Mouse (Mus musculus): ENCODE data around the gene Trmt11. TPM values are rescaled to one million over a fixed set of nuclear protein-coding genes. Genes with fewer than 3 reads are reported as not detected.

Gene Trmt11
- polyA plus RNA-seq, 2 experiments, result 9.9 to 24.8 TPM

GRCm38 (mm10) chr10:30566364-30566763, 34.2 kb downstream of the Trmt11 start:
- no peak for DNase-seq (ENCODE audit: low spot score)
- no peak overlapping the region for H3K27ac ChIP-seq (replicated peaks; ENCODE audit: low read depth, low read length)
- TF ChIP-seq POLR2A (IDR thresholded peaks at IDR 0.05; ENCODE audit: borderline replicate concordance, extremely low read depth, insufficient read depth, insufficient read length), result no peak
- H3K4me2 ChIP-seq (replicated peaks; ENCODE audit: low read depth, low read length, severe bottlenecking), result no peak overlapping the region
- no peaks in the 10 kb centered on the region for H3K4me1 ChIP-seq (ENCODE audit: control insufficient read depth, insufficient read depth, low read length)
- ATAC-seq (ENCODE audit: low FRiP score, low read depth), result no peak
- no peaks in the 10 kb centered on the region for H3K9me3 ChIP-seq (ENCODE audit: control insufficient read depth, low read length)
- no peak overlapping the region for H3K4me3 ChIP-seq (replicated peaks; ENCODE audit: low read length)
- H3K36me3 ChIP-seq (ENCODE audit: control insufficient read depth, insufficient read depth, low read length), result peaks cover 17% of the 10 kb centered on the region
- H3K9ac ChIP-seq (ENCODE audit: low read depth, low read length, severe bottlenecking), result no peak overlapping the region
- H3K27me3 ChIP-seq (ENCODE audit: control insufficient read depth, insufficient read depth, low read length), result no peaks in the 10 kb centered on the region

DNA sequence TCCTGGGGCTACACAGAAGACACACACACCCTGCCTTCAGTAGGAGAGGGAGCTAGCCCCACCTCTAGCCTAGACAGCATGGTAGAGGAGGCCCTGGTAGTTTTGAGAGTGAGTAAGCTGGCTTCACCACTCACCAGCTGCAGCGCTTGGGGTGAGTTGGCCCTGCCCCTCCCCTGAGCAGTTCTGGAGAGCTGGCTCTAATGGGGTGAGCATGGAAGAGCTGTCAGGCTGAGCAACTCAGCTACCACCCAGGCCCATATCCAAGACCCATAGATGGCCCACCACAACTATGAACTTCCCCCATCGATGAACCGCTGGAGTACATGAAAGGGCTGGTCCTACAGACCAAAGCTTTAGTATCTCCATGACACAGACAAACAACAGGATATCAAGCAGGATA, 35.9 kb downstream of the Trmt11 start:
- Histone ChIP-seq H3K4me1 (ENCODE audit: control insufficient read depth, insufficient read depth, low read length) (no peaks in the 10 kb centered on the region), H3K27me3 (ENCODE audit: control insufficient read depth, insufficient read depth, low read length) (no peaks in the 10 kb centered on the region), H3K4me2 (replicated peaks; ENCODE audit: low read depth, low read length, severe bottlenecking) (no peak overlapping the region), H3K4me3 (replicated peaks; ENCODE audit: low read length) (no peak overlapping the region), H3K9ac (ENCODE audit: low read depth, low read length, severe bottlenecking) (no peak overlapping the region), H3K36me3 (ENCODE audit: control insufficient read depth, insufficient read depth, low read length) (peaks cover 25% of the 10 kb centered on the region), H3K9me3 (ENCODE audit: control insufficient read depth, low read length) (no peaks in the 10 kb centered on the region), H3K27ac (replicated peaks; ENCODE audit: low read depth, low read length) (no peak overlapping the region)
- ATAC-seq (ENCODE audit: low FRiP score, low read depth) (no peak), DNase-seq (ENCODE audit: low spot score) (no peak)
- no peak for TF ChIP-seq POLR2A (IDR thresholded peaks at IDR 0.05; ENCODE audit: borderline replicate concordance, extremely low read depth, insufficient read depth, insufficient read length)
- 90% methylated on average over 3 of the region's 3 CpGs for WGBS

DNA sequence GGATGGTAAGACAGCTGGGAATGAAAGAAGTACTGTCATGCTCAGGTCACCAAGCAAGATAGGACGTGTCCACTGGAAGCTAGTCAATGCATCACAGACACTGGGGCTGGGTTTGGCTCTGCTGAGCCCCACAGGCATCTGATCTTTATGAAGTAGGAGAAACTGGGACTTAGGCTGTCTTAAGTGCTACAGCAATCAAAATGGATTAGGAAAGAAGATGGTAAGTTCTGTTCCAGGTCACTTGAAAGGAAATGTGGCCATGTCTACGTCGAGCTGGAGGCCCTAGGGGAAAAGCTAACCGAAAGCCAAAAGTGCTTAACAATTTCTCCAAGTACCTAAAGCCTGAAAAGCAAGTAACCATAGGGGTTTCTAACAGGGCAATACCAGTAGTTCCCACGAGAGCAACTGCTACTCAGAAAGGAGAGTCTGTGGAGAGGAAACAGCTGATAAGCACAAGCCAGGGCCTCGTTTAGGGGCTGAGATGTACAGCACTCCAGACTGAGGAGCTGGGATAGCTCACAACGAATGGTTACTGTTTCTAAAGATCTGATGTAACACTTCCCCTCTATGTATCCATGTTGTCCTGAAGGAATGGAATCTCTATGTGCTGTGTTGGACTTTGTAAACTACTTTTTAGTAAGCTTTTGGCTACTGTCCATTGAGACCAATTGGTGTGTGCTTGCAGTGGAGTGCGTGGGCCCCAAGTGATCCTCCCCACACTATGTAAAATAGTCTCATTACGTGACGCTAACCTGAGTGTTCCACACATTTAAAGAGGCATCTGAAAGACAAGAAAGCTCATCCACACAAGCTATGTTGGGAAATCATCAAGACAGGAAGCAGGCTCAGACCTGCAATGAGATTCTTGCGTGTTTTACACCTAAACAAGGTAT, 44.6 kb downstream of the Trmt11 start:
- DNase-seq (ENCODE audit: low spot score) (no peak), ATAC-seq (ENCODE audit: low FRiP score, low read depth) (no peak)
- no peak overlapping the region for H3K27ac ChIP-seq (replicated peaks; ENCODE audit: low read depth, low read length)
- H3K4me3 ChIP-seq (replicated peaks; ENCODE audit: low read length), result no peak overlapping the region
- no peaks in the 10 kb centered on the region for H3K4me1 ChIP-seq (ENCODE audit: control insufficient read depth, insufficient read depth, low read length)
- no peak for TF ChIP-seq POLR2A (IDR thresholded peaks at IDR 0.05; ENCODE audit: borderline replicate concordance, extremely low read depth, insufficient read depth, insufficient read length)
- no peaks in the 10 kb centered on the region for H3K27me3 ChIP-seq (ENCODE audit: control insufficient read depth, insufficient read depth, low read length)
- no peaks in the 10 kb centered on the region for H3K9me3 ChIP-seq (ENCODE audit: control insufficient read depth, low read length)
- H3K36me3 ChIP-seq (ENCODE audit: control insufficient read depth, insufficient read depth, low read length), result peaks cover 41% of the 10 kb centered on the region
- no peak overlapping the region for H3K4me2 ChIP-seq (replicated peaks; ENCODE audit: low read depth, low read length, severe bottlenecking)
- no peak overlapping the region for H3K9ac ChIP-seq (ENCODE audit: low read depth, low read length, severe bottlenecking)
- 89% methylated on average over 11 of the region's 11 CpGs for WGBS

- DNase-seq (ENCODE audit: low spot score) (no peak), ATAC-seq (ENCODE audit: low FRiP score, low read depth) (no peak)
- no peaks in the 10 kb centered on the region for H3K27me3 ChIP-seq (ENCODE audit: control insufficient read depth, insufficient read depth, low read length)
- H3K36me3 ChIP-seq (ENCODE audit: control insufficient read depth, insufficient read depth, low read length), result peaks cover 35% of the 10 kb centered on the region
- no peak overlapping the region for H3K4me2 ChIP-seq (replicated peaks; ENCODE audit: low read depth, low read length, severe bottlenecking)
- H3K4me3 ChIP-seq (replicated peaks; ENCODE audit: low read length), result no peak overlapping the region
- H3K9ac ChIP-seq (ENCODE audit: low read depth, low read length, severe bottlenecking), result no peak overlapping the region
- no peaks in the 10 kb centered on the region for H3K9me3 ChIP-seq (ENCODE audit: control insufficient read depth, low read length)
- no peak for TF ChIP-seq POLR2A (IDR thresholded peaks at IDR 0.05; ENCODE audit: borderline replicate concordance, extremely low read depth, insufficient read depth, insufficient read length)
- no peaks in the 10 kb centered on the region for H3K4me1 ChIP-seq (ENCODE audit: control insufficient read depth, insufficient read depth, low read length)
- WGBS, result 93% methylated on average over 1 of the region's 1 CpGs
- H3K27ac ChIP-seq (replicated peaks; ENCODE audit: low read depth, low read length), result no peak overlapping the region
Observed at GRCm38 (mm10) chr10:30552377-30552776, 48.2 kb downstream of the Trmt11 start.

- ATAC-seq (ENCODE audit: low FRiP score, low read depth), result no peak
- TF ChIP-seq POLR2A (IDR thresholded peaks at IDR 0.05; ENCODE audit: borderline replicate concordance, extremely low read depth, insufficient read depth, insufficient read length), result no peak
- DNase-seq (ENCODE audit: low spot score), result no peak
Observed at GRCm38 (mm10) chr10:30549974-30550373, 50.6 kb downstream of the Trmt11 start.

More at GRCm38 (mm10) chr10:30549974-30550373, 50.6 kb downstream of the Trmt11 start:
- Histone ChIP-seq H3K36me3 (ENCODE audit: control insufficient read depth, insufficient read depth, low read length) (peaks cover 31% of the 10 kb centered on the region), H3K4me2 (replicated peaks; ENCODE audit: low read depth, low read length, severe bottlenecking) (no peak overlapping the region), H3K9ac (ENCODE audit: low read depth, low read length, severe bottlenecking) (no peak overlapping the region), H3K4me1 (ENCODE audit: control insufficient read depth, insufficient read depth, low read length) (no peaks in the 10 kb centered on the region), H3K9me3 (ENCODE audit: control insufficient read depth, low read length) (no peaks in the 10 kb centered on the region), H3K27ac (replicated peaks; ENCODE audit: low read depth, low read length) (no peak overlapping the region), H3K4me3 (replicated peaks; ENCODE audit: low read length) (no peak overlapping the region), H3K27me3 (ENCODE audit: control insufficient read depth, insufficient read depth, low read length) (no peaks in the 10 kb centered on the region)
- WGBS, result 79% methylated on average over 3 of the region's 3 CpGs

All from limb, embryonic 14.5 days (tissue).